Mouse (Mus musculus) midbrain, embryonic 11.5 days (tissue): ENCODE data around the gene Gm6993. TPM values are rescaled to one million over a fixed set of nuclear protein-coding genes. Genes with fewer than 3 reads are reported as not detected.

Source experiments
- ATAC-seq: fragments of 200-750 bp; cut with Nextera tagmentation; 2 replicates; pipeline ENCODE4 v1.8.0; 2017; ENCODE audit warnings: moderate TSS enrichment, moderate library complexity; ENCODE audit not compliant: low FRiP score
- DNase-seq: peaks from one replicate; pipeline ENCODE4 v3.0.0; 2015; ENCODE audit warnings: low spot score; ENCODE audit errors: missing footprints
- H3K27ac ChIP-seq: fragments of 300-500 bp; sonication (generic); 2 replicates; pipeline ENCODE4 v1.5.1; 2014; ENCODE audit warnings: low read depth, low read length
- H3K27me3 ChIP-seq: fragments of 300-500 bp; sonication (generic); 2 replicates; pipeline ENCODE4 v1.6.1; 2014; ENCODE audit warnings: mild to moderate bottlenecking, low read length, moderate library complexity, mixed read lengths; ENCODE audit not compliant: control insufficient read depth, insufficient read depth
- H3K36me3 ChIP-seq: fragments of 300-500 bp; sonication (generic); 2 replicates; pipeline ENCODE4 v1.6.1; 2014; ENCODE audit warnings: mild to moderate bottlenecking, low read length, moderate library complexity, mixed read lengths; ENCODE audit not compliant: control insufficient read depth, insufficient read depth
- H3K4me1 ChIP-seq: fragments of 300-500 bp; sonication (generic); 2 replicates; pipeline ENCODE4 v1.6.1; 2014; ENCODE audit warnings: low read length; ENCODE audit not compliant: control insufficient read depth, insufficient read depth
- H3K4me2 ChIP-seq: fragments of 300-500 bp; sonication (generic); 2 replicates; pipeline ENCODE4 v1.6.1; 2014; ENCODE audit warnings: mild to moderate bottlenecking, moderate library complexity
- H3K4me3 ChIP-seq: fragments of 300-500 bp; sonication (generic); 2 replicates; pipeline ENCODE4 v1.5.1; 2014; ENCODE audit warnings: low read depth, low read length
- H3K9ac ChIP-seq: fragments of 300-500 bp; sonication (generic); 2 replicates; pipeline ENCODE4 v1.6.1; 2014; ENCODE audit warnings: low read length
- H3K9me3 ChIP-seq: fragments of 300-500 bp; sonication (generic); 2 replicates; pipeline ENCODE4 v1.6.1; 2016; ENCODE audit warnings: low read length; ENCODE audit not compliant: control insufficient read depth
- WGBS: fragments of 180-500 bp; shearing (Covaris S2); extraction: QIAGEN DNeasy Blood & Tissue Kit; methylation state at CpG from one replicate; pipeline ENCODE4 v1.1.7; 2014; 5-methylcytosine and 5-hydroxymethylcytosine counted together
- polyA plus RNA-seq: library from polyadenylated mRNA; unstranded; fragments of >200 nt; fragmentation: Nextera tagmentation; extraction: Ambion mirVana; gene quantifications from 2 replicates; pipeline ENCODE4 v1.2.1, GENCODE M21; 2014

The Gm6993 gene
- polyA plus RNA-seq, 1 experiment from 2014 or later, result not detected

- ATAC-seq (no peak), DNase-seq (no peak)
- Histone ChIP-seq H3K4me3 (no peak overlapping the region), H3K9ac (no peak overlapping the region), H3K27ac (no peak overlapping the region), H3K36me3 (no peaks in the 10 kb centered on the region), H3K4me2 (no peak overlapping the region), H3K27me3 (no peaks in the 10 kb centered on the region), H3K4me1 (no peaks in the 10 kb centered on the region), H3K9me3 (no peaks in the 10 kb centered on the region)
- WGBS, result 87% methylated on average over 6 of the region's 6 CpGs
Observed at GRCm38 (mm10) chr12:31215003-31215402, 25.6 kb upstream of the Gm6993 start.

DNA sequence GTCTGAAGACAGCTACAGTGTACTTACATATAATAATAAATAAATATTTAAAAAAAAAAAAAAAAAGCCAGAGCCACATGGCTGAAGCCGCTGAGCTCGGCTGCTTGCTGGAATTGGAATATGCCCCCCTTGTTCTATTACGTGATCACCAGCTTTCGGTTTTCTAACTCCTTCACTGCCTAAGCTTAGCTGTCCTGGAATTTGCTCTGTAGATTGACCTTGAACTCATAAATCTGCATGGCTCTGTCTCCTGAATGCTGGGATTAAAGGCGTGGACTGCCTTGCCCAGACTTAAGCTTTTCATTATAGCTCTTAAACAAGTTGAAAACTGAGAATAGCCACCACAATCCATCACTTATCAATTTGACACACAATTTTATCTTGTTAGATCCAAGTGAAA, 23.3 kb upstream of the Gm6993 start:
- Histone ChIP-seq H3K4me1 (no peaks in the 10 kb centered on the region), H3K27me3 (no peaks in the 10 kb centered on the region), H3K4me3 (no peak overlapping the region), H3K36me3 (no peaks in the 10 kb centered on the region), H3K4me2 (no peak overlapping the region), H3K9me3 (no peaks in the 10 kb centered on the region), H3K27ac (no peak overlapping the region), H3K9ac (no peak overlapping the region)
- no peak for DNase-seq
- ATAC-seq, result no peak
- 82% methylated on average over 5 of the region's 5 CpGs for WGBS

GRCm38 (mm10) chr12:31218774-31219173, 21.8 kb upstream of the Gm6993 start:
- ATAC-seq (no peak), DNase-seq (no peak)
- no peaks in the 10 kb centered on the region for H3K36me3 ChIP-seq
- H3K9me3 ChIP-seq, result no peaks in the 10 kb centered on the region
- WGBS, result 78% methylated on average over 3 of the region's 3 CpGs
- H3K27me3 ChIP-seq, result no peaks in the 10 kb centered on the region
- H3K4me1 ChIP-seq, result no peaks in the 10 kb centered on the region
- H3K4me3 ChIP-seq, result no peak overlapping the region
- no peak overlapping the region for H3K4me2 ChIP-seq
- no peak overlapping the region for H3K9ac ChIP-seq
- no peak overlapping the region for H3K27ac ChIP-seq

DNA sequence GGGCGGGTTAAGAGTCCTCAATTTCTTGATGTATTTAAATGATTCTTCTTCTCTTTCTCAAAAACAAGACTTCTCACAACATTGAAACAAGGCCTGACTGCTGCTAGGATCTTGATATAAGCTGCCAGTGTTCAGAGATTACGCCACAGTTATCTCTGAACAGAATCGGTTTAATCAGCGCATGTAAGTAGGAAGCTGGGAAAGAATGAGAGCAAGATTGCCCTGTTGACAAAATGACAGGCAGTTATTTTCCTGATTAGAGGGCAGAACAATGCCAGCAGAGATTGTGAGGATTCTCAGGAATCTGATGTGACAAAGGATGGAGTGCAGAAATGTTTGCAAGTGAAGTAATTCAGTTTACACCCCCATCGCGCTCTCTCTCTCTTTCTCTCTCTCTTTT, 19.0 kb upstream of the Gm6993 start:
- DNase-seq (no peak), ATAC-seq (no peak)
- Histone ChIP-seq H3K4me3 (no peak overlapping the region), H3K4me2 (no peak overlapping the region), H3K4me1 (no peaks in the 10 kb centered on the region), H3K9me3 (no peaks in the 10 kb centered on the region), H3K9ac (no peak overlapping the region), H3K27ac (no peak overlapping the region), H3K27me3 (no peaks in the 10 kb centered on the region), H3K36me3 (no peaks in the 10 kb centered on the region)
- 81% methylated on average over 6 of the region's 6 CpGs for WGBS

- 42% methylated on average over 2 of the region's 2 CpGs for WGBS
Observed at GRCm38 (mm10) chr12:31222282-31222681, 18.3 kb upstream of the Gm6993 start.

DNA sequence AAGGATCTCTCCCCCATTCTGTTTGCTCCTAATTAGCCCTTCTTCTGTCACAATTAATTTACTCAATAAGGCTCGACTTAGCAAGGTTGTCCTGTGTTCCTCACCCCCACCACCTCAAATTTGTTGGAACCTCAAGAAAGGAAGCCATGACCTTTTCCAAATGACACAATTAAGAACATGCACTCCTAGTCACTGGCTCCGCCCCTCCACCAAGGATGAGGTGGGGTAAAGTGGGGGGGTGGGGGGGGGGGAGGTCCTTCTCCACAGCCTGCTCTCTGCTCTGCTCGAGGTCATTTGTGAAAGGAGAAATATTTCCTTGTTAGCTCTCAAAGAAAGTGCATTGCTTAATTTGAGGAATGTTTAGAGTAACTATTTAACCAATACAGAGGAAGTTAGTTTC, 17.8 kb upstream of the Gm6993 start:
- H3K4me1 ChIP-seq, result no peaks in the 10 kb centered on the region
- no peak overlapping the region for H3K9ac ChIP-seq
- no peak for DNase-seq
- WGBS, result 22% methylated on average over 3 of the region's 3 CpGs
- H3K36me3 ChIP-seq, result no peaks in the 10 kb centered on the region
- H3K4me2 ChIP-seq, result no peak overlapping the region
- H3K9me3 ChIP-seq, result no peaks in the 10 kb centered on the region
- H3K27me3 ChIP-seq, result no peaks in the 10 kb centered on the region
- ATAC-seq, result no peak
- H3K27ac ChIP-seq, result no peak overlapping the region
- no peak overlapping the region for H3K4me3 ChIP-seq

More at GRCm38 (mm10) chr12:31222282-31222681, 18.3 kb upstream of the Gm6993 start:
- Histone ChIP-seq H3K4me2 (no peak overlapping the region), H3K9me3 (no peaks in the 10 kb centered on the region), H3K27ac (no peak overlapping the region), H3K36me3 (no peaks in the 10 kb centered on the region), H3K27me3 (no peaks in the 10 kb centered on the region), H3K4me1 (no peaks in the 10 kb centered on the region), H3K4me3 (no peak overlapping the region), H3K9ac (no peak overlapping the region)
- DNase-seq (peak; percentile 69), ATAC-seq (no peak)

- Histone ChIP-seq H3K4me1 (no peaks in the 10 kb centered on the region), H3K9ac (no peak overlapping the region), H3K4me3 (no peak overlapping the region), H3K27me3 (no peaks in the 10 kb centered on the region), H3K9me3 (no peaks in the 10 kb centered on the region), H3K4me2 (no peak overlapping the region), H3K36me3 (no peaks in the 10 kb centered on the region), H3K27ac (no peak overlapping the region)
- ATAC-seq, result no peak
- WGBS, result 38% methylated on average over 8 of the region's 8 CpGs
- DNase-seq, result peak; percentile 35
Observed at GRCm38 (mm10) chr12:31225451-31225850, 15.1 kb upstream of the Gm6993 start.

DNA sequence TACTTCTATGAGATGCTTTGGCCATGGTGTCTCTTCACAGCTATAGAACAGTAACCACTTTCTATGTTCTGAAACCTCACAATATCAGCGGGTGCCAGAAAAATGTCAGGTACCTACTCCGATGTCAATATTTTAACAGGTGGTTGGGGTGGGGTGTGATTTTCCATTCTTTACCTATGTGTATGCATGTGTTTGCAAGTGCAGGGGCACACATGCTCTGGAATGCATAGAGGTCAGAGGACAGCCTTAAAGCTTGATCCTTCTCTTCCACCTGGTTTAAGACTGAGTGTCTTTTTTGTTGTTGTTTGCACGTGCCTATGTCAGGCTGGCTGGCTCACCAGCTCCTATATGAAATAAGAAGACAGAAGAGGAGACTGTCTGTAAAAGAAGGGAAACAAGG, 13.4 kb upstream of the Gm6993 start:
- Histone ChIP-seq H3K36me3 (no peaks in the 10 kb centered on the region), H3K4me2 (no peak overlapping the region), H3K27me3 (no peaks in the 10 kb centered on the region), H3K4me3 (no peak overlapping the region), H3K4me1 (no peaks in the 10 kb centered on the region), H3K9ac (no peak overlapping the region), H3K27ac (no peak overlapping the region), H3K9me3 (no peaks in the 10 kb centered on the region)
- WGBS, result 92% methylated on average over 3 of the region's 3 CpGs
- no peak for ATAC-seq
- DNase-seq, result no peak

GRCm38 (mm10) chr12:31228878-31229277, 11.7 kb upstream of the Gm6993 start:
- 54% methylated on average over 7 of the region's 7 CpGs for WGBS
- ATAC-seq, result no peak
- H3K9me3 ChIP-seq, result no peaks in the 10 kb centered on the region

DNA sequence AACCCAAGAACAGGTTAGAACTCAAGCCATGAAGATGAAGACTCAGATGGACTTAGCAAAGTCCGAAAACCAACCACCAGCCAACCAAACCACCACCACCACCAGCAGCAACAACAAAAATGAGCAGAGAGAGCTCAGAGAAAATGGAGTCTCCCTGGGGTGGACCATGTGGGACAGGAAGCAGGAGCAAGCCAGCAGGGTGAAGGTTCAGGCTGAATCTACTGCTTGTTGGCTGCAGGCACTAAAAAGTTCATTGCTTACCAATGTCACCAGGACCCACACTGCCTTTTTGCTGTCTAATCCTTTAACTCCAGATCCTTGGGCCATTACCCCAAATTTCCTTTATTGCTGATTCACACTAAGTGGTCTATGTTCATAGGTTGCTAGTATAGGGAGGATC, 7.9 kb upstream of the Gm6993 start:
- Histone ChIP-seq H3K4me1 (no peaks in the 10 kb centered on the region; the same call in 1 of the 2 replicates), H3K27ac (no peak overlapping the region), H3K9me3 (no peaks in the 10 kb centered on the region), H3K36me3 (no peaks in the 10 kb centered on the region), H3K4me3 (no peak overlapping the region), H3K4me2 (no peak overlapping the region), H3K27me3 (no peaks in the 10 kb centered on the region), H3K9ac (no peak overlapping the region)
- ATAC-seq, result no peak
- peak; percentile 19 for DNase-seq
- WGBS, result 93% methylated on average over 1 of the region's 1 CpGs

More at GRCm38 (mm10) chr12:31228878-31229277, 11.7 kb upstream of the Gm6993 start:
- H3K9ac ChIP-seq, result no peak overlapping the region
- DNase-seq, result peak; percentile 86
- H3K27me3 ChIP-seq, result no peaks in the 10 kb centered on the region
- no peak overlapping the region for H3K27ac ChIP-seq
- no peak overlapping the region for H3K4me3 ChIP-seq
- no peaks in the 10 kb centered on the region for H3K4me1 ChIP-seq
- H3K36me3 ChIP-seq, result no peaks in the 10 kb centered on the region
- H3K4me2 ChIP-seq, result no peak overlapping the region
